Mouse (Mus musculus) lung, postnatal 0 days (tissue): Measurements from ENCODE around the gene Kcna3.

Experiments used
- CTCF ChIP-seq: IDR thresholded peaks from 2 replicates; pipeline ENCODE4 v1.5.1; 2016; ENCODE audit warnings: antibody characterized with exemption, mild to moderate bottlenecking
- EP300 ChIP-seq: IDR thresholded peaks from 2 replicates; pipeline ENCODE4 v1.6.1; 2016; ENCODE audit warnings: antibody characterized with exemption, mild to moderate bottlenecking, control low read depth

DNA sequence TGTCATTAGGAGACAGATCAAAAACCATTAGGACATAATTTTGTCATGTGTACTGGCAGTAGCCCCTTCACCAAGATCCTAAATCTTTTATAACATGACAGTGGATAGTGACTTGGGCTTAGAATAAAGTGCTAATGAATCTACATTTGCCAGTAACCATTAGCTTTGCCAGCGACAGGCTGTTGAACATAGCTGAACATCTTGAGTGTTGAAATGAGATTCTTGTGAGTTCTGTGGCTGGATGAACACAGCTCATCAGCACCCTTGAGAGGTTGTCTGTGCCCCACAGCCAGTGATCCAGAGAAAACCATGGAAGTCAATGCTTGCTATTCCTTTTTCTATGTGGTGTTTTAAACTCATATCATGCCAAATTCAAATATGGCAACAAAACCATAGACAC, 5.7 kb downstream of the Kcna3 start:
- TF ChIP-seq CTCF (no peak), EP300 (no peak)
